Mouse (Mus musculus): Measurements from ENCODE around the gene Olfr462. TPM values are rescaled to one million over a fixed set of nuclear protein-coding genes. Genes with fewer than 3 reads are reported as not detected.

The Olfr462 gene
- not detected for total RNA-seq (2021)
- long read RNA-seq, experiment 1 = 0 reads
- long read RNA-seq, experiment 2 = 0 reads

- DNase-seq = no peak
Observed at GRCm38 (mm10) chr11:87892168-87892567, at the start of gene Olfr462. TSS of gene Olfr462 (minus strand) at chr11:87892268.

- DNase-seq = no peak
Observed at GRCm38 (mm10) chr11:87935467-87935866, 43.4 kb upstream of the Olfr462 start.

- DNase-seq = no peak
Observed at GRCm38 (mm10) chr11:87933731-87934130, 41.7 kb upstream of the Olfr462 start.

GRCm38 (mm10) chr11:87930348-87930747 is 38.3 kb upstream of the Olfr462 start:
- no peak for DNase-seq

- DNase-seq = peak; percentile 34 to 38
Observed at GRCm38 (mm10) chr11:87920966-87921365, 28.9 kb upstream of the Olfr462 start, which contains the start of gene Olfr464. TSS of gene Olfr464 (minus strand) at chr11:87920967.

- DNase-seq = no peak
Observed at GRCm38 (mm10) chr11:87920301-87920700, 28.2 kb upstream of the Olfr462 start.

GRCm38 (mm10) chr11:87916005-87916404 is 23.9 kb upstream of the Olfr462 start:
- DNase-seq = no peak

GRCm38 (mm10) chr11:87904331-87904730 is 12.3 kb upstream of the Olfr462 start:
- no peak for DNase-seq

GRCm38 (mm10) chr11:87897287-87897686 is 5.2 kb upstream of the Olfr462 start, which contains the start of gene Olfr463:
TSS of gene Olfr463 (minus strand) at chr11:87897387.
- DNase-seq = no peak

- DNase-seq = no peak
Observed at GRCm38 (mm10) chr11:87884856-87885255, 7.2 kb downstream of the Olfr462 start.

GRCm38 (mm10) chr11:87883493-87883892 is 8.6 kb downstream of the Olfr462 start:
- no peak for DNase-seq

- DNase-seq = no peak
Observed at GRCm38 (mm10) chr11:87881714-87882113, 10.4 kb downstream of the Olfr462 start.

- no peak for DNase-seq
Observed at GRCm38 (mm10) chr11:87879826-87880225, 12.2 kb downstream of the Olfr462 start.

GRCm38 (mm10) chr11:87875436-87875835 is 16.6 kb downstream of the Olfr462 start, which contains the start of gene Epx:
TSS of gene Epx (minus strand) at chr11:87875536.
- no peak for DNase-seq

GRCm38 (mm10) chr11:87871766-87872165 is 20.3 kb downstream of the Olfr462 start:
- DNase-seq = no peak

- DNase-seq = no peak
Observed at GRCm38 (mm10) chr11:87870096-87870495, 22.0 kb downstream of the Olfr462 start.

GRCm38 (mm10) chr11:87866891-87867290 is 25.2 kb downstream of the Olfr462 start:
- DNase-seq = peak; percentile 18 to 26

- DNase-seq = no peak
Observed at GRCm38 (mm10) chr11:87862805-87863204, 29.3 kb downstream of the Olfr462 start.

GRCm38 (mm10) chr11:87860426-87860825 is 31.6 kb downstream of the Olfr462 start:
- DNase-seq = no peak

- no peak for DNase-seq
Observed at GRCm38 (mm10) chr11:87859273-87859672, 32.8 kb downstream of the Olfr462 start.

- DNase-seq = no peak
Observed at GRCm38 (mm10) chr11:87854550-87854949, 37.5 kb downstream of the Olfr462 start.

- peak; percentile 7 for DNase-seq
Observed at GRCm38 (mm10) chr11:87853597-87853954, 38.5 kb downstream of the Olfr462 start.

- peak; percentile 93 to 95 for DNase-seq
Observed at GRCm38 (mm10) chr11:87852690-87853596, 39.1 kb downstream of the Olfr462 start, which contains the start of gene Mks1. TSS of gene Mks1 (plus strand) at chr11:87853215.

Data from adrenal gland, postnatal 36 days (tissue).